Mouse (Mus musculus): ENCODE measurements around the gene Acoxl.

GRCm38 (mm10) chr2:128155412-128156066 is 316.9 kb downstream of the Acoxl start:
- TF ChIP-seq TAL1 (IDR thresholded peaks at IDR 0.05; ENCODE audit: low read length), result no peak
- no peak for TF ChIP-seq GATA1 (IDR thresholded peaks at IDR 0.05; ENCODE audit: low read length)

All from erythroblast, embryonic 14.5 days (primary cell).